Mouse (Mus musculus): ENCODE measurements around the gene Tpx2.

DNA sequence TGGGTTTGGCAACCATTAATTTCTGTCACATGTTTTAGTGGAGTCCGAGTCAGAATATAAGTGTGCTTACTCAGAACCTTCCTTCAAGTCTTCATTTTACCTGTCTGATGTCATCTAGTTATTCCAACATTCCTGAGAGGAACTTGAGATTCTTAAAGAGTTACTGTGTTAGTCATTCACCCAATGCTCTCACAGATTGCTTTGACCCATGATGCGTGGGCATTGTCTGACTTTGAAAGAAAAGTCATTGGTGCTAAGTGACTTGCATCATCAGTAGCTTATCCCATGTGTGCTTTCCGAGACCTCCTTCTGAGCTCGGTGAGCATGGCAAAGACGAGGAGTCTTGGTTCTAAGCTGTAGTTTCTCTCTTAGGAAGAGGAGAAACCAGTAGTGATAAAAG lies 41.0 kb downstream of the Tpx2 start:
- no peak for TF ChIP-seq POLR2A (IDR thresholded peaks at IDR 0.05; ENCODE audit: borderline replicate concordance, extremely low read depth, insufficient read depth, insufficient read length, poor library complexity, severe bottlenecking)
- no peak for TF ChIP-seq CTCF (IDR thresholded peaks at IDR 0.05; ENCODE audit: borderline replicate concordance, extremely low read depth, insufficient read depth, insufficient read length)

Data from brain, embryonic 14.5 days (tissue).